Mouse (Mus musculus) forebrain, embryonic 13.5 days (tissue): ENCODE data around the gene Clec4g. TPM values are rescaled to one million over a fixed set of nuclear protein-coding genes. Genes with fewer than 3 reads are reported as not detected.
A peak's percentile ranks its signal among the peaks of the same experiment; 100 is the strongest.

Source experiments
- ATAC-seq: fragments of 200-750 bp; cut with Nextera tagmentation; 2 replicates; pipeline ENCODE4 v1.8.0; 2017
- H3K27ac ChIP-seq: fragments of 300-500 bp; sonication (generic); 2 replicates; pipeline ENCODE4 v1.5.1; 2015; ENCODE audit warnings: inconsistent platforms, mild to moderate bottlenecking, moderate library complexity
- H3K27me3 ChIP-seq: fragments of 300-500 bp; sonication (generic); 2 replicates; pipeline ENCODE4 v1.6.1; 2015; ENCODE audit warnings: mild to moderate bottlenecking, inconsistent platforms
- H3K36me3 ChIP-seq: fragments of 300-500 bp; sonication (generic); 2 replicates; pipeline ENCODE4 v1.6.1; 2015; ENCODE audit warnings: mild to moderate bottlenecking, inconsistent platforms; ENCODE audit not compliant: poor library complexity, severe bottlenecking
- H3K4me1 ChIP-seq: fragments of 300-500 bp; sonication (generic); 2 replicates; pipeline ENCODE4 v1.6.1; 2015; ENCODE audit warnings: inconsistent platforms
- H3K4me2 ChIP-seq: fragments of 300-500 bp; sonication (generic); 2 replicates; pipeline ENCODE4 v1.6.1; 2015; ENCODE audit warnings: inconsistent platforms, mild to moderate bottlenecking, moderate library complexity
- H3K4me3 ChIP-seq: fragments of 300-500 bp; sonication (generic); 2 replicates; pipeline ENCODE4 v1.5.1; 2015; ENCODE audit warnings: mild to moderate bottlenecking, inconsistent platforms
- H3K9ac ChIP-seq: fragments of 300-500 bp; sonication (generic); 2 replicates; pipeline ENCODE4 v1.6.1; 2015; ENCODE audit warnings: mild to moderate bottlenecking, inconsistent platforms
- H3K9me3 ChIP-seq: fragments of 300-500 bp; sonication (generic); replicated peaks from 2 replicates; pipeline ENCODE4 v1.6.1; 2016; ENCODE audit warnings: inconsistent platforms
- WGBS: fragments of 180-500 bp; shearing (Covaris S2); methylation state at CpG from one replicate; pipeline ENCODE4 v1.1.7; 2015; 5-methylcytosine and 5-hydroxymethylcytosine counted together
- polyA plus RNA-seq: library from polyadenylated mRNA; unstranded; fragments of >200 nt; fragmentation: Nextera tagmentation; extraction: Ambion mirVana; gene quantifications from 2 replicates; pipeline ENCODE4 v1.2.1, GENCODE M21; 2015

The Clec4g gene
- polyA plus RNA-seq, 1 experiment from 2014 or later = not detected

DNA sequence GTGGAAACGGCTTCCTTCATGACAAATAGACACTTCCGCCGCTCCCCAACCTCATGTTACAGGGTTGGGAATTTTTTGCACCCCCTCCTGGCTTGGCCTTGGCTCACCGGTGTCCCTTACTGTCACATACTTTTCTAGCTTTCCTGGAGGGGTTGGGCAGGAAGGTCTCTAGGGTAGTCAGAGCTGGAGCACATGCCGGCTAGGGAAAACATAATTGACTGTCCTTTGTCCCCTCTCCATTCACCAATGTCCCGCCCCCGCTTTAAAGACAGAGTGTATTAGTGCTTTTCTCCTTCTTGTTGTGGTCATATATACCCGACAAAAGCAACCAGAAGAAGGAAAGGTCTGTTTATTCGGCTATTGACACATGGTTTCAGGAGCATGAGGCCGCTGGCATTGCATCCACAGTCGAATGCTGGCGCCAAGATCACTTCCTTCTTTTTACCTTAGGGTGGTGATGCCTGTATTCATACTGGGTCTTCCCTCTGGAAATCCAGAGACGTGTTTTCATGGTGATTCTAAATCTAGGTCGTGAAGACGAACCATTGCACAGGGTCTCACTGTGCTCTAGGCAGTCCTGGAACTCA, 43.4 kb downstream of the Clec4g start:
- peak; percentile 6; the same call in 1 of the 2 replicates for ATAC-seq
- Histone ChIP-seq H3K4me1 (peaks cover 26% of the 10 kb centered on the region), H3K27ac (peak overlapping the region; percentile 80), H3K9me3 (0 out of 2 replicates have a peak, but pooled peaks cover 3% of the 10 kb centered on the region), H3K36me3 (peaks cover 33% of the 10 kb centered on the region), H3K27me3 (no peaks in the 10 kb centered on the region), H3K4me3 (peak overlapping the region; percentile 92), H3K4me2 (peak overlapping the region; percentile 91), H3K9ac (peak overlapping the region; percentile 95)
- WGBS = 3% methylated on average over 15 of the region's 15 CpGs

DNA sequence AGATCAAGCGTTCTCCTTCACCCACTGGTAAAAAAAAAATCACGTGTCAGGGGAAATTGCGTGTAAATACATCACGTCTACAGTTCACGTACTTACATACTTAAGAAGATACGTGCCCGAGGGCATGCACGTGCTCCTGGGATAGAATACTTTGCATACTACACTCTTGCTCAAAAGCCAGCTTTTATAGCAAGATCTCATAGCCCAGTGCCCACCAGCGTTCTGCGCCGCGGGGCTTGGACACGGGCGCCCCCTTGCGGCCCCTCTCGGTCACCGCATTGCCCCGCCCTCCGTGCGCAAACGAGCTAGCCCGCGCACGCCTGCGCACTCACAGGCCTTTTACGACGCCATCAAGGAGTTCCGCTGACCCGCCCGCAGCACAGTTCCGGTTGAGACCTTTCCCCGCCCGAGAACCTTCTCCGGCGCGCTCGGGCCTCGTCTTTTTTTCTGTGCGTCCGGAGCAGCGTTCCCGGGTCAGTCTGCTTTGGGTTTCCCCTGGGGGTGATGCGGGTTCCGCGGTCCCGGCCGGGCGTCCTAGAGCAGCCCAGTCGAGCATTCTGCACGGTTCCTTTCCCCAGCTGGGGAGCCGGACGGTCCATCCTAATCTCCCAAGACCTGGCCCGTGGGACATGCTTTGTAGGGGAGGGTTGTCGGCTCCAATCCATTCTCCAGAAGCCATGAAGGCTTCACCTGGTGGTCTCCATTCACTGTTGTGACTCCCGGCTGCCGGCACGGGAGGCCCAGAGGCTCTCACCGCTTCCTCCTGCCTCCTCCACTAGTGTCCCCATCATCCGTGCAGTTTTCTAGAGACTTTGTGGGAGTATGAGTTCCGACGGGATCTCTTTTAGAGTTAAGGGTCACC, 44.1 kb downstream of the Clec4g start, which contains the start of gene Trappc5:
TSS of gene Trappc5 (plus strand) at position 169 of the 862 bp plus-strand sequence.
- H3K9me3 ChIP-seq = 0 out of 2 replicates have a peak, but pooled peaks cover 3% of the 10 kb centered on the region
- H3K4me1 ChIP-seq = peaks cover 26% of the 10 kb centered on the region
- H3K9ac ChIP-seq = peak within 1 kb of the TSS; percentile 95
- H3K4me2 ChIP-seq = peak within 1 kb of the TSS; percentile 91
- peak within 1 kb of the TSS; percentile 92 for H3K4me3 ChIP-seq
- peak within 1 kb of the TSS; percentile 80 for H3K27ac ChIP-seq
- peak; percentile 83 for ATAC-seq
- H3K27me3 ChIP-seq = no peaks in the 10 kb centered on the region
- peaks cover 26% of the 10 kb centered on the region for H3K36me3 ChIP-seq
- WGBS = under 1% methylated on average over 61 of the region's 61 CpGs

DNA sequence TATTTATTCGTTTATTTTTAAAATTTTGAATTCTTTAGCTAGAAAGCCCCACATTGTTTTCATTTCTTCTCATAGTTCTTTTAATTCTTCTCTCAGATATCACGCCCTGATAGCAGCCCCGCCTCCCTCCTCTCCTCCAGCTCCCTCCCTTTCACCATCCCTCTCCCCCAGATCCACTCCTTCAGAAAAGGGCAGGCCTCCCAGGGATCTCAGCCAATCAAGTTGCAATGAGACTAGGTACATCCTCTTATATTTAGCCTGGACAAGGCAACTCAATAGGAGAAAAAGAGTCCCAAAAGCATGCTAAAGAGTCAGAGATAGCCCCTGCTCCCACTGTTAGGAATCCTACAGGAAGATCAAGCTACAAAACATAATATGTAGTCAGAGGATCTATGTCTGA, 45.8 kb downstream of the Clec4g start:
- no peak for ATAC-seq
- 0 out of 2 replicates have a peak, but pooled peaks cover 3% of the 10 kb centered on the region for H3K9me3 ChIP-seq
- H3K9ac ChIP-seq = no peak overlapping the region
- WGBS = 58% methylated on average over 3 of the region's 3 CpGs
- peaks cover 10% of the 10 kb centered on the region for H3K36me3 ChIP-seq
- no peak overlapping the region for H3K4me3 ChIP-seq
- no peaks in the 10 kb centered on the region for H3K27me3 ChIP-seq
- no peak overlapping the region for H3K4me2 ChIP-seq
- H3K4me1 ChIP-seq = peaks cover 26% of the 10 kb centered on the region
- no peak overlapping the region for H3K27ac ChIP-seq

GRCm38 (mm10) chr8:3671980-3672491, 48.4 kb downstream of the Clec4g start, which contains the start of gene Fcor:
Gene Fcor, minus strand, starts transcription at chr8:3672362.
- under 1% methylated on average over 23 of the region's 23 CpGs for WGBS
- Histone ChIP-seq H3K4me1 (peaks cover 7% of the 10 kb centered on the region), H3K4me3 (peak within 1 kb of the TSS; percentile 52), H3K36me3 (no peaks in the 10 kb centered on the region), H3K4me2 (peak within 1 kb of the TSS; percentile 62), H3K9ac (peak within 1 kb of the TSS; percentile 71), H3K27me3 (no peaks in the 10 kb centered on the region), H3K9me3 (no peaks in the 10 kb centered on the region), H3K27ac (peak within 1 kb of the TSS; percentile 44)
- ATAC-seq = peak; percentile 89

DNA sequence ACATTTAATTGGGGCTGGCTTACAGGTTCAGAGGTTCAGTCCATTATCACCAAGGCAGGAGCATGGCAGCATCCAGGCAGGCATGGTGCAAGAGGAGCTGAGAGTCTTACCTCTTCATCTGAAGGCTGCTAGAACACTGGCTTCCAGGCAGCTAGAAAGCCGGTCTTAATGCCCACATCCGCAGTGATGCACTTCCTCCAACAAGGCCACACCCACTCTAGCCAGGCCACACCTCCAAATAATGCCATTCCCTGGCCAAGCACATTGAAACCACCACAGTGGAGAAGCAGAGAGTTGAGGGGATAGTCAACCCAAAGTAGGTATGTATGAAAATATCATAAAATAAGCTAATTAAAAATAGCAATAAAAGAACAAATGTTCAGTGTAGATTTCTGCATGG, 50.1 kb downstream of the Clec4g start:
- Histone ChIP-seq H3K4me1 (peaks cover 6% of the 10 kb centered on the region), H3K36me3 (no peaks in the 10 kb centered on the region), H3K9me3 (no peaks in the 10 kb centered on the region), H3K9ac (no peak overlapping the region), H3K27ac (no peak overlapping the region), H3K4me3 (no peak overlapping the region), H3K4me2 (no peak overlapping the region), H3K27me3 (no peaks in the 10 kb centered on the region)
- 80% methylated on average over 2 of the region's 2 CpGs for WGBS
- ATAC-seq = no peak

DNA sequence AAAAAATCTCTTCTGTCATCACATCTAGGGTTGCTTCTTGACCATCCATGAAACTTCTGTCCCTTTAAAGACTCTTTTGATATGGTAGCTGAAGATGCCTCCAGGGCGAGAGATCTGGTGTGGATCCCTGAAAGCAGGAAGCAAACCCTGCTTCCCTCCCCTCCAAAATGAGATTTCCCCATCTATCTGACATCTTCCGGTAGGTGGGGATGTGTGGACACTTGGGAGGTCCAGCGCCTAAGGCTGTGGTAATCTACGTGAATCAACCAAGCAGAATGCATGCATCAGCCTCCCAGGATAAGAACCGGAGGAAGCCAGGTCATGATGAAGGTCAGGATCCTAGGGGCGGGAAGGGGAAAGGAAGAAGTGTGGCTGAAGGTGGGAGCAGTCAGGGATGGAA, 54.9 kb downstream of the Clec4g start, which contains the start of gene Mcemp1:
TSS of gene Mcemp1 (plus strand) at position 248 of the 400 bp plus-strand sequence.
- Histone ChIP-seq H3K4me2 (no peak within 1 kb of the TSS), H3K36me3 (no peaks in the 10 kb centered on the region), H3K27ac (no peak within 1 kb of the TSS), H3K4me1 (no peaks in the 10 kb centered on the region), H3K4me3 (no peak within 1 kb of the TSS), H3K9ac (no peak within 1 kb of the TSS), H3K27me3 (no peaks in the 10 kb centered on the region), H3K9me3 (no peaks in the 10 kb centered on the region)
- no peak for ATAC-seq
- 77% methylated on average over 6 of the region's 6 CpGs for WGBS

DNA sequence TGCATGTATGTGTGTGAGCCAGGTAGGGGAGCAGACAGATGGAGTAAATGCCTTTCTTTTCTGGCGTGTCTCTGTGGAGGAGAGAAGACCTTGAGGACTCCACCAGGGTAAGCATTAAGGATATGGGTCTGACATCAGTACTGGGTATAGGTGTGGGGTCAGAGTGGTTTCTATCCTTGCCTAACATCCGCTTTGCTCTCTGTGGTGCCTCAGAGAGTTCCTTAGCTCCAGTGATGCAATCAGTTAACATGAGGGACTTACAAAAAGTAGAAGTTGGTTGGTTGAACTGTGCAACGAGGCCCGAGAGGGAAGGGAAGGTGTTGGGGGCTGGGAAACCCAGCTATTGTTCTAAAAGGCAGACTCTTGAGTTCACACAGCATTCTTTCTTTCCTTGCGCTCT, 56.0 kb downstream of the Clec4g start:
- Histone ChIP-seq H3K27me3 (no peaks in the 10 kb centered on the region), H3K4me2 (no peak overlapping the region)

GRCm38 (mm10) chr8:3660889-3661288, 59.6 kb downstream of the Clec4g start:
- 87% methylated on average over 8 of the region's 8 CpGs for WGBS
- H3K36me3 ChIP-seq = no peaks in the 10 kb centered on the region
- H3K27me3 ChIP-seq = no peaks in the 10 kb centered on the region
- H3K27ac ChIP-seq = no peak overlapping the region
- no peak for ATAC-seq
- H3K4me1 ChIP-seq = peaks cover 10% of the 10 kb centered on the region
- H3K4me2 ChIP-seq = no peak overlapping the region
- H3K9me3 ChIP-seq = no peaks in the 10 kb centered on the region
- no peak overlapping the region for H3K4me3 ChIP-seq
- H3K9ac ChIP-seq = no peak overlapping the region

More for the DNA sequence above, 56.0 kb downstream of the Clec4g start:
- Histone ChIP-seq H3K4me3 (no peak overlapping the region), H3K4me1 (no peaks in the 10 kb centered on the region), H3K9ac (no peak overlapping the region), H3K9me3 (no peaks in the 10 kb centered on the region), H3K36me3 (no peaks in the 10 kb centered on the region), H3K27ac (no peak overlapping the region)
- WGBS = 58% methylated on average over 4 of the region's 5 CpGs
- no peak for ATAC-seq

Other genes with a start within 250 kb of the Clec4g start
- gene Tex45, start 249.8 kb downstream of the Clec4g start, polyA plus RNA-seq = 0.10 TPM in 1 of 2 replicates, not detected in the other
- gene Zfp358, start 227.5 kb downstream of the Clec4g start, polyA plus RNA-seq = 67.2 and 72.0 TPM in 2 replicates
- gene Mcoln1, start 220.2 kb downstream of the Clec4g start, polyA plus RNA-seq = 68.5 and 68.7 TPM in 2 replicates
- 20.3 and 23.8 TPM in 2 replicates for gene Pnpla6, start 205.3 kb downstream of the Clec4g start, polyA plus RNA-seq
- gene C330021F23Rik, start 152.7 kb downstream of the Clec4g start, polyA plus RNA-seq = 1.6 and 2.3 TPM in 2 replicates
- gene Camsap3, start 133.4 kb downstream of the Clec4g start, polyA plus RNA-seq = 19.5 and 19.9 TPM in 2 replicates
- gene Xab2, start 99.3 kb downstream of the Clec4g start, polyA plus RNA-seq = 64.0 and 72.5 TPM in 2 replicates
- gene Pet100, start 99.1 kb downstream of the Clec4g start, polyA plus RNA-seq = 113 and 138 TPM in 2 replicates
- gene Pcp2, start 95.1 kb downstream of the Clec4g start, polyA plus RNA-seq = 0.17 and 0.35 TPM in 2 replicates
- gene Stxbp2, start 89.7 kb downstream of the Clec4g start, polyA plus RNA-seq = 35.7 and 40.1 TPM in 2 replicates
- 0.31 and 0.64 TPM in 2 replicates for gene Retn, start 64.9 kb downstream of the Clec4g start, polyA plus RNA-seq
- gene Mcemp1, start 54.9 kb downstream of the Clec4g start, polyA plus RNA-seq = 0.15 and 0.18 TPM in 2 replicates
- gene Fcor, start 48.3 kb downstream of the Clec4g start, polyA plus RNA-seq = 6.5 and 9.0 TPM in 2 replicates
- 52.0 and 57.4 TPM in 2 replicates for gene Trappc5, start 44.4 kb downstream of the Clec4g start, polyA plus RNA-seq
- 0.23 and 0.37 TPM in 2 replicates for gene Fcer2a, start 26.5 kb downstream of the Clec4g start, polyA plus RNA-seq
- gene Cd209a, start 28.3 kb upstream of the Clec4g start, polyA plus RNA-seq = not detected in 2 replicates
- gene Cd209e, start 133.7 kb upstream of the Clec4g start, polyA plus RNA-seq = not detected in 2 replicates
- not detected in 2 replicates for gene Cd209d, start 157.9 kb upstream of the Clec4g start, polyA plus RNA-seq
- not detected in 2 replicates for gene Cd209b, start 206.2 kb upstream of the Clec4g start, polyA plus RNA-seq
- gene Cd209c, start 234.1 kb upstream of the Clec4g start, polyA plus RNA-seq = 0.21 and 0.71 TPM in 2 replicates